ENCODE assay signal across 10 mouse cellular contexts in genomic region chr4:147927705-147928104, GRCm38 (mm10). TPM values are rescaled to one million over a fixed set of nuclear protein-coding genes. Genes with fewer than 3 reads are reported as not detected.
DNase-seq lines count a peak whose midpoint lies in the region; TF ChIP-seq lines count a peak whose summit lies in the region.
"Had no signal": no experiment of that assay in that cellular context is flagged by ENCODE, and none has a peak within 500 bp of the region (broad histone marks: within the 10 kb centered on the region; RNA-seq: fewer than 3 reads in every experiment).

No protein-coding gene starts in this region.

- peak; percentile 63 for DNase-seq in adrenal gland, adult 2 months
- no peak for DNase-seq in adrenal gland, postnatal 4 days (ENCODE audit: low spot score in 2 of 2)
- DNase-seq in gastrocnemius, adult 2 months: peak; percentile 69
- DNase-seq in kidney, adult 9 months: peak; percentile 60
- DNase-seq in lung, postnatal 14 days: peak; percentile 54
- no peak for DNase-seq in layer of hippocampus, postnatal 10 days (ENCODE audit: low spot score in 2 of 2)
- DNase-seq in thymus, adult 2 months: no peak
- DNase-seq in cerebellum, adult 8-10 months: no peak

- H3K27me3 ChIP-seq in thymus, adult 2 months (ENCODE audit: control insufficient read depth, insufficient read depth, low read length): no peaks in the 10 kb centered on the region

- H3K4me3 ChIP-seq in gastrocnemius, adult 2 months: no peak overlapping the region
- no peak overlapping the region for H3K4me3 ChIP-seq in thymus, adult 2 months (ENCODE audit: control insufficient read depth, insufficient read depth, low read length)

- H3K4me1 ChIP-seq in thymus, adult 2 months (replicated peaks; ENCODE audit: control insufficient read depth, insufficient read depth, low read length): no peaks in the 10 kb centered on the region

- peak overlapping the region; percentile 63 for H3K27ac ChIP-seq in gastrocnemius, adult 2 months
- H3K27ac ChIP-seq in thymus, adult 2 months (ENCODE audit: control insufficient read depth, insufficient read depth, low read length): no peak overlapping the region

- TF ChIP-seq POLR2A in thymus, adult 2 months (IDR thresholded peaks at IDR 0.05; ENCODE audit: control insufficient read depth, extremely low read depth, insufficient read depth, low read length, poor library complexity): no peak

- 74% methylated on average over 8 of the region's 8 CpGs for WGBS in thymus, adult 2 months

- H3K36me3 ChIP-seq in thymus, adult 2 months (ENCODE audit: control insufficient read depth, insufficient read depth, low read length): no peaks in the 10 kb centered on the region

- intact Hi-C loops in gastrocnemius, adult 2 months (cut with DNase I): no loop called here

- TF ChIP-seq CTCF in gastrocnemius, adult 2 months (IDR thresholded peaks at IDR 0.05): no peak
- no peak for TF ChIP-seq CTCF in thymus, adult 2 months (IDR thresholded peaks at IDR 0.05; ENCODE audit: borderline replicate concordance, control insufficient read depth, extremely low read depth, insufficient read depth, low read length, poor library complexity)

RNA-seq across cellular contexts. Expression of gene Plod1, which starts 8.9 kb away (rescaled TPM):
- 10 to 100 TPM; 36.4 to 44.0 TPM for total RNA-seq in adrenal gland, adult 2 months (2021)
- 36.1 and 46.5 TPM in 2 replicates for polyA plus RNA-seq in adrenal gland, adult 2 months (2012; rRNA removed)
- 10 to 100 TPM; 39.5 to 46.6 TPM for total RNA-seq in adrenal gland, postnatal 4 days (2021)
- 10 to 100 TPM; 17.1 to 25.9 TPM for total RNA-seq in gastrocnemius, adult 2 months (2021)
- total RNA-seq in layer of hippocampus, postnatal 10 days (2021): 10 to 100 TPM; 24.0 to 26.0 TPM
- 21.2 and 28.9 TPM in 2 replicates for polyA plus RNA-seq in thymus, adult 2 months (2012; rRNA removed)

RNA-seq across cellular contexts. Expression of gene 2510039O18Rik, which starts 13.0 kb away (rescaled TPM):
- total RNA-seq in adrenal gland, adult 2 months (2021): 10 to 100 TPM; 44.4 TPM
- 119 and 120 TPM in 2 replicates for polyA plus RNA-seq in adrenal gland, adult 2 months (2012; rRNA removed)
- 10 to 100 TPM; 52.3 to 53.8 TPM for total RNA-seq in adrenal gland, postnatal 4 days (2021)
- 10 to 100 TPM; 17.0 to 21.5 TPM for total RNA-seq in gastrocnemius, adult 2 months (2021)
- 10 to 100 TPM; 29.0 to 29.3 TPM for total RNA-seq in layer of hippocampus, postnatal 10 days (2021)
- polyA plus RNA-seq in thymus, adult 2 months (2012; rRNA removed): 170 and 174 TPM in 2 replicates

RNA-seq across cellular contexts. Expression of gene Mfn2, which starts 23.2 kb away (rescaled TPM):
- total RNA-seq in adrenal gland, adult 2 months (2021): 100 to 1,000 TPM; 164 to 221 TPM
- polyA plus RNA-seq in adrenal gland, adult 2 months (2012; rRNA removed): 77.6 and 98.7 TPM in 2 replicates
- 100 to 1,000 TPM; 140 to 144 TPM for total RNA-seq in adrenal gland, postnatal 4 days (2021)
- 100 to 1,000 TPM; 416 to 452 TPM for total RNA-seq in gastrocnemius, adult 2 months (2021)
- total RNA-seq in layer of hippocampus, postnatal 10 days (2021): 100 to 1,000 TPM; 149 to 175 TPM
- 40.4 and 50.2 TPM in 2 replicates for polyA plus RNA-seq in thymus, adult 2 months (2012; rRNA removed)

RNA-seq across cellular contexts. Expression of gene Nppb, which starts 57.9 kb away (rescaled TPM):
- 1 to 10 TPM in 1 of 2 experiments, not detected in 1; 9.8 TPM for total RNA-seq in adrenal gland, adult 2 months (2021)
- polyA plus RNA-seq in adrenal gland, adult 2 months (2012; rRNA removed): not detected in 2 replicates
- under 1 TPM; 0.39 to 0.56 TPM for total RNA-seq in adrenal gland, postnatal 4 days (2021)
- total RNA-seq in gastrocnemius, adult 2 months (2021): not detected
- total RNA-seq in layer of hippocampus, postnatal 10 days (2021): not detected
- 0.24 and 2.3 TPM in 2 replicates for polyA plus RNA-seq in thymus, adult 2 months (2012; rRNA removed)
- polyA plus RNA-seq: large intestine, adult 2 months; small intestine, adult 2 months had no signal

RNA-seq across cellular contexts. Expression of gene Fv1, which starts 58.9 kb away (rescaled TPM):
- total RNA-seq in adrenal gland, adult 2 months (2021): 10 to 100 TPM in 1 of 2 experiments, 1 to 10 TPM in 1; 7.8 to 11.7 TPM
- 0.50 and 0.75 TPM in 2 replicates for polyA plus RNA-seq in adrenal gland, adult 2 months (2012; rRNA removed)
- 1 to 10 TPM; 7.6 to 8.2 TPM for total RNA-seq in adrenal gland, postnatal 4 days (2021)
- 1 to 10 TPM; 7.3 to 7.7 TPM for total RNA-seq in gastrocnemius, adult 2 months (2021)
- total RNA-seq in layer of hippocampus, postnatal 10 days (2021): 1 to 10 TPM; 7.3 to 8.2 TPM
- polyA plus RNA-seq in thymus, adult 2 months (2012; rRNA removed): 3.0 and 3.7 TPM in 2 replicates

Comparison
In these comparisons a context has a peak if more than half of its experiments do, and no peak if none do; other contexts are left out.
1. DNase-seq: peak in adrenal gland, adult 2 months (single experiment), gastrocnemius, adult 2 months (single experiment), kidney, adult 9 months (single experiment) and lung, postnatal 14 days (single experiment); none in adrenal gland, postnatal 4 days (0 of 2), layer of hippocampus, postnatal 10 days (0 of 2), thymus, adult 2 months (single experiment) and cerebellum, adult 8-10 months (single experiment).